Mouse (Mus musculus): ENCODE data around the gene Prdm10.

Prdm10 gene

DNA sequence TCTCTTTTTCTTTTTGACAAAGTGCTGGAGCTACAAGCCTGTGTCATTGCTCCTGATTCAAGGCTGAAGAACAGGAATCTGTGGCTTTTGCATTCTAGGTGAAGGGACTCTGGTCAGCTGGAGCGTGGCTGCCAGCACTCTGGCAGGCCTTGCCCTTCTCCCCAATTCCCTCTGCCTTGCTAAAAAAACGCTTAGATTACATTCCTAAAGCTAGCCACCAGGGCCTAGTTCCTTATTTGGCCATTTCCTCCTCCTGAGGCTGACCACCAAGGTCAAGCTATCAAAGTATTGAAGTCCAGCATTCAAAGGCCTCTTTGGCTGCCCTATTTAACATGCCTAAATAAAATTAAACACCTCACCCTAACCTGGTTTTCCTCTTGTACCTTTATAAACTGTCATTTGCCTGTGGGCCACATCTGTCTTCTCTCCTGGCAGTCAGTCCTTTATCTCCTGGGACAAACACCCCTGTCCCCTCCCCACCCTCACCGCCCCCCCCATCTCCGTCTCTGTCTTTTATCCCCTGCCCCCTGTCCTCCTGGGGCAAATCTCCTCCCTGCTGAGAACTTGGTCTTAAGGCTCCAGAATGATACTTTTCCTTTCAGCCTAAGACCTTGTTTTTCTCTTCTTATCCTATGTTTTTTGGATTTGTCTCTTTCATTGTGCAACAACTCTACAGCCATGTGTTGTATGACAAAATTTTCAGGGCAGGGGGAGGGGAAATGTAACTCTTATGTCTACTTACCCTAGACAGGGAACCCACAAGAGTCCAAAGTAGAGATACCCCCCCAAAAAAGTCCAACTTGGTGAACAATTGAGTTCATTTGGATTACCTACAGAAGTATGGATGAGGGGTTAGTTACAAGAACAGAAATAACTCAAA, 17.9 kb upstream of the Prdm10 start:
- no peak for DNase-seq (ENCODE audit: extremely low spot score, low spot score)

DNA sequence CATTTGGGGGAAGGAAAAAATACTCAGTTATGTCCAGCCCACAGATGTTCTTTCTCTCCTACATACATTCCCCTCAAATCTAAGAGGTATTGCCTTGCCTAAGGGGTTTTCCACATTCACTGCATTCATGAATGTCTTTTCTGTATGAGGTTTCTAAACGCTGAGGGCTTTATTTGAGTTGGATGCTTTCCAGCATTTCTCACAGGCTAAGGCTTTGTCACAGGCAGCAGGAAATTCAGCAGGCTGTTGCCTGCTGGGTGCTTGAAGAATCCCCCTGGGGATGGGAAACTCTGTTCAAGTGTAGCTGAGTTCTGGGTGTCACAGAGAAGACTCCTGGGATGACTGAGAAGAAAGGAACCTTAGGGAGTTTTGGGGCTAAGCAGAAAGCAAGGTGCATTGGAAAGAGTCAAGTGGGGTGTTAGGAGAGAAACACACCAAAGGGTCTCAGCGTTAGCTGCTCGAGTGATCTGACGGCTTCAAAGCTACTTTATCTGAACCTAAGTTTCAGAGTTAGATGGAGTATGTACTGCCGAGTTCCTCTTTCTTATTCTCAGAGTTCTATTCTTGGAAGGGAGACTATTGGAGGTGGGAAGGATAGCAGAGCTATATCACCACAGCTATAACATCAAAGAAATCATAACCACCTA, 14.2 kb upstream of the Prdm10 start:
- no peak for DNase-seq (ENCODE audit: extremely low spot score, low spot score)

DNA sequence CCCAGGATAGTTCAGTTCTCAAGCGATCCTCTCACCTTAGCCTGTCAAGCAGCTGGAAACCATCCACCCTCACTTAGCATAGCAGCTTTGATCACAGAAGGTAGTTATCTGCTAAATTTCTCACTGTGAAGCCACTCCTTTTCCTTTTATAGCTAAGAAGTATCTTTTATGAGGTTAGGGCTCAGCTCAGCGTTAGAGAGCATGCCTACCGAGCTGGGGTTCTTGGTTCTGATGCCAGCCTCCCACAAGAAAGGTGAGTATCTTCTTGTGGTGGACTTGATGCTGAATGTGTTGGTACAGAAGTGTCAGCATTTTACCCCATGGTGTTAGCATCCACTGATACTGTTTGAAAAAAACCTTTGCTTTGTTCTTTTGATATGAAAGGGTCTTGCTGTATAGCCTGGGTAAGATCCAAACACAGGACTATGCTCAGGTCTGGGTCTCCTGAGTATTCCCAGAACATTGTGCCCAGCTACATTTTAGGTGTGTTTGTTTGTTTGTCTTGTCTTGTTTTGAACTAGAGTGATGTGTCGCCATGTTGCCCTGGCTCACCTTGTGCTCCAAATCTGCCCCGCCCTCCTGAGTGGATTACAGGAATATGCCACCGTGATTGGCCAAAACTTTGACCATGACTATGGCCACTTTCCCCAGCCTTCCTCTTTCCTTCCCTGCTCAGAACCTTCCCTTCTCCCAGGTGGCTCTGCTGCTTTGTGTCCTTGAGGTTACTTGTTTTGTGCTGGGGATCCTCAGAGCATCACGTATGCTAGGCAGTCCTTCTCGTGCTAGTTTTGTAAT, 8.9 kb upstream of the Prdm10 start:
- no peak for DNase-seq (ENCODE audit: extremely low spot score, low spot score)

DNA sequence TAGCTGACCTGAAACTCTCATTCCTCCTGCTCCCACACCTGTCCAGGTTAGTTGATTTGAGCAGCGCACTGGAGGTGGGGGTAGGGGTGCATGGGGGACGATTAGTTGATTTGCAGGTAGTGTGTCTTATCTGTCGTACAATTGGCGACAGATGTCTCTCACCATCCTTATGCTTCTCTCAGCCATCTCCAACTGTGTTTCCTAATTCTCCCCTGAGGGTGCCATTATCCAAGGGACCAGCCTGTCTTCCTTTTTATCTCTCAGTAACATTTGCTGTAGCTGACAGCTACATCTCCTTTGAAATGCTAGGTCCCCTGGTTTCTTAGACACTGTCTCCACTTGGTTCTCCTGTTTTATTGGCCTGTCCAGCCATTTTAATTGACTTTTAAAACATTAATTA, 8.2 kb upstream of the Prdm10 start:
- no peak for DNase-seq (ENCODE audit: extremely low spot score, low spot score)

DNA sequence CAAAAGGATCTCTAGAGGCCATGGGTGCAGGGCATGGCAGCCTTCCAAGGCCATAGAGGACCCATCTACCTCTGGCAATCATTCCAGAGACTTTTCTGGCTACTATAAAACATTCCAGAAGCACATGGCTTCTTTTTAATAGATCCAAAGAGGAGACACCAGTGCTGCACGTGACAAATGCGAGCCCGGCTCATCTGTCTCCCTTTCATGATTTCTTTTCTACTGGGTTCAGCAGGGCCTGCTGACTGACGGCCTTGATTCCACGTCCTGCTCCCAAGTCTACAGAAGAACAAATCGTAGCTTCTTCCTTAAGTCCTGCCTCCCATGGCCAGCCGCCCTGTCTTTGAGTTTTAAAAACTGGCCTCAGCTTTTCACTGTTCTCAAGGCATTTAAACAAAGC, 1.7 kb upstream of the Prdm10 start:
- DNase-seq (ENCODE audit: extremely low spot score, low spot score) = no peak

DNA sequence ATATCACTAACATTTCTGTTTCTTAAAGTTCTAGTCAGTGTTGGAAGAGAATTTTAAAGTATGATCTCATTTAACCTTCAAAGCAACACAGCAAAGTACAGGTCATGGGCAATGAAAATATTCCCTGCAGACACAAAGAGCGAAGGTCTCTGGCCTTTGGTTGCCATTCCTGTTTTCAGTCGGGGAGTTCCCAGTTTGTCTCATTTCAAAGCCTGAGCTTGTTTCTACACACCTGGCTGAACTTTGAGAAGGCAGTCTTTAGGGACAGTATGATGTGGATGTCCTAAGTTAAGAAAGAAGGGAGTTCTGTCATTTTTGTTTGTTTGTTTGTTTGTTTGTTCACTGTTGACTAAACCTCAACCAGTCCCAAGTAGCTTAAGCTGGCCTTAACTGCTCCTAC, 1.0 kb upstream of the Prdm10 start:
- no peak for DNase-seq (ENCODE audit: extremely low spot score, low spot score)

DNA sequence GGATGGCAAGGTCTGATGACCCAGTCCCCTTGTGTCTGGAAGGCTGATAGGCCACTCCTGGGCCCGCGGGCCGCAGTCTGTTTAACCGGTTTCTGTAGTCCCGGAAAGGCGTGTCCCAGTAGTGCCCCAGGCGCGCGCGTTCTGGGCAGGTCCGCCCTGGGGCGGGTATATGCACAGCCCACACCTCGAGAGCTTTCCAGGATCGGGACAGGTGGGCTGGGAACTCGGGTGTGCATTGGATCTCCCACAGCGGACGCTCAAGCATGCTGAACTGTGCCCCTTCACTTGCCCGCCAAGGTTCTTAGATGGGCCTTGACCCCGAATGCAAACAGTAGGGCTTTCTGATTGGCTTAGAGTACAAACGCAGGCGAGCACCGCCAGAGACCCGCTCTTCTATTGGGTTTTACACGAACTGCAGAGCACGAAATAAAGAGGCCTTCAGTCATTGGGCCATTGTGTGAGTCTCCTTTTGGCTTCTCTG, 413 bp upstream of the Prdm10 start:
- peak; percentile 86 for DNase-seq (ENCODE audit: extremely low spot score, low spot score)

DNA sequence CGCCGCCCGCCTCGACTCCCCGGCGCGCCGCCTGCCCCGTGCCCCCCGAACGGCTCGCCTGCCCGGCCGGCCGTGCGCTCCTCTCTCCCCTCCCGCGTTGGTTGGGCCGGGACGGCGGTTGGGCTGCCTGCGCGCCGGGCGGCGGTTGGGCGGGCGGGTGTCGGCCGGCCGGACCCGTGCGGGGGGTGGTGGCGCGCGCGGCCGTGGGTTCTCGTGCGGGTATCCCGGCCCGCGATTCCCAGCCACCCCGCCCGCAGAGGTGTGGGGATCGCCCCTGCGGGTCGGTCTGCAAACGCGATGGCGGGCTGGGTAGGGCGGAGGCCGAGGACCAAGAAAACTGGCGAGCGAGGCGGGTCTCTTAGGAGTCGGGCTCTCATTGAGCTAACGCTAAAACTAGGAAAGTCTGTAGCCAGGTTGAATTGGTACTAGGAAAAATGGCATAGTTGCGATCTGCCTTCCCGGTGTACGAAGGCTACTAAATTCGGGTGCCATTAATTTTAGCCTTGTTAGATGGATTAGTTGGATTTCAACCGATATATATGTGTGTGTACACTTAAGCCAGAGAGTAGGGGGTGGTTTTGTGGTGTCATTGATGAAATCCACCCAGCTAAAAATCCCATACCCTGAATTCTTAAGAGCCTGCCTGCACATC, 799 bp downstream of the Prdm10 start:
- peak; percentile 85 for DNase-seq (ENCODE audit: extremely low spot score, low spot score)

DNA sequence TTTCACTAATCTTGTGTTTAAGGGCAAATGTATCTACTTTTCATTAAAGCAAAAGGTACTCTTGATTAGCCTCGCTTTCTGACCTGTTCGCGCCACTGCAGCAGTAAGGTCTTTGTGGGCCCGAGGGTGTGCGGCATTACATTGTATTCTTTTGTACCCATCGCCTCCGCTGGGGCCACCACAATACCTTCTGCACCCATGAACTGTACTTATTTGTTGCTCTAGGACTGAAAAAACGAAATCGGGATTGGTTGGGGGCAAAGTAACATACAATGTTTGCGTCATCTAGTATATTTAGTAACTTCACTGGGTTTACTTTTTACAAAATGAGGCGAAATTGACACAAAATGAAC, 1.3 kb downstream of the Prdm10 start:
- DNase-seq (ENCODE audit: extremely low spot score, low spot score) = peak; percentile 57

DNA sequence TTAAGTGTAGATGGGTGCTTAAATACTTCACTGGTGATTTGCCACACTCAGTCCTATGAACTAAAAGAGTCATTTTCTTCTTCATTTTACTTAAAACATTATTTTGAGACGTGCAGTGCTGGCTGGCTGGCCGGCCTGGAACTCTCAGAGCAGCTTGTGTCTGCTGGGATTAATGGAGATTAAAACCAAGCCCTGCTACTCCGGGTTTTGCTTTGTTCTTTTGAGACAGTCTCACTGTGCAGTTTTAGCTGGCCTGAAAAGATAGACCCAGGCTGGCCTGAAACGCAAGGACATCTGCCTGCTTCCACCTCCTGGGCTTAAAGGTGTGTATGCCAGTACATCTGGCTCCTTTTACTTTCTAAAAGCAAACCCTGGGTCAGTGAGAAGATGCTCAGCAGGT, 2.2 kb downstream of the Prdm10 start:
- DNase-seq (ENCODE audit: extremely low spot score, low spot score) = no peak

DNA sequence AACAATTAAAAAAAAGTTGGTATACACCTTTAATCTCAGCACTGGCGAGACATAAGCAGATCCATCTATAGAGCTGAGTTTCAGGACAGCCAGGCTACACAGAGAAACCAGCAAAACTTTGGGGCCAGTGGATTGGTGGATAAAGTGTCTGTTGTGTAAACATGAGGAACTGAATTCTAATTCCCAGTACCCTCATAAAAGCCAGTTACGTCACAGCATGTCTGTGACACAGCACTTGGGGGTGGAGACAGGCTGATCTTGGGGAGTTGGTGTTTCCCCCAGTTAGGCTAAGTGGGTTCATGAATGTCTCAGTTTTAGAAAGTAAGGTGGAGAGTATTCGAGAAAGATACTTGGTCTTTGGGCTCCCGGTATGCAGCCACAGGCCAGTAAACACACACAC, 2.7 kb downstream of the Prdm10 start:
- no peak for DNase-seq (ENCODE audit: extremely low spot score, low spot score)

DNA sequence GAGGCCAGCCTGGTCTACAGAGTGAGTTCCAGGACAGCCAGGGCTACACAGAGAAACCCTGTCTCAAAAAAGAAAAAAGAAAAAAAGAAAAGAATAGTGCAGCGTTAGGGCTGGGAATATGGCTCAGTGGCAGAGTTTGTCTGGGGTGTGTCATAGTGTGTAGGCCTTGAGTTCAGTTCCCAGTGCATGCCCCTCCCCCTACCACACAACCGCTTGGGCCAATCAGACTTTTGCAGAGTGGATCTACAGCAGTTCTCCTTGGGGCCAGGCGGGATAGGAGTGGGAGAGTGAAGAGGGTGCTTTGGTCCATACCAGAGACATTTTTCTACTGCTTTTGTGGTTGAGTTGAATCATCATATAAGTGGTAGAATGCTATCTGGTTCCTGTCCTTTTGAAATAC, 3.6 kb downstream of the Prdm10 start:
- DNase-seq (ENCODE audit: extremely low spot score, low spot score) = no peak

DNA sequence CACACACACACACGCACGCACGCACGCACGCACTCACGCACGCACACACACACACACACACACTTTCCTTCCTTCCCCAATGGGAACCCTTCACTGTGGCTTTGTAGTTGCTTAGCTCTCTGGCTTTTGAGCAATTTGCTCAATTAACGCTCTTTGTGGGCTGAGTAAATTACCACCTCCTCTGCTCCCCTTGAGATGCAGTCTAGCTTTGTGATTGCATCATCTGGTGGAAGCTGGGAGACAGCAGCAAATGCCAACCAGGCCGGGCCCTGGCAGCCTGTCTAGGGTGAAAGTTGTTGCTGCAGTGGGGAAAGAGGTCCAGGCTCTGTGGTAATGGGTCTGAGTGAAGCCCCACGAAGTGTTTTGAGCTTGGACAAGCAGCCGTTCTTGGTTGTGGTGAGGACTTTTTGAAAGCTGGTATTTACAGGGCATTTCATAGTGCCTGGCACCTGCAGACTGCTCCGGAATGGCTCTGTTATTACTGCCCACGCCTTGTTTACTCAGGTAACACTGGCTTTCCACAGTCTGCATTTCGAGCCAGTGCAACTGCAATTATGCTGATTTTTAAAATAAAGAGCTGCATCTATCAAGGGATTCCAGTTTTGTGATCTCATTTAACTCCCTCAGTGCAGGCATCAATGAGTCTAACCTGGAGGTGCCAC, 10.0 kb downstream of the Prdm10 start:
- DNase-seq (ENCODE audit: extremely low spot score, low spot score) = no peak

DNA sequence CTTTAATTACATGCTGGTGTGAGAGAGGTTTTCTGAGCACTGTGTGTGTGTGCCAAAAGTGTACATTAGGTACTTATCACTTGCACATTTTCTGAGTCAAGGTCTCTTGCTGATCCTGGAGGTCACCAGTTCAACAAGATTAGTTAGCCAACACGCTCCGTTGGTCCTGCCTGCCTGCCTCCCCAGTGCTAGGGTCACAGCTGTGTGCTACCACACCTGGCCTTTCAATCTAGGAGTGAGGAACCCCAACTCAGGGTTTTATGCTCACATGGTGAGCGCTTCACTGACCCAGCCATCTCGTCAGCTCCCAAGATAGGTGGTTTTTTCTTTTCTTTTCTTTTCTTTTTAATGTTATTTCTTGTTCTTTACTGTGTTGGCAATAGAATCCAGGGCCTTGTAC, 11.6 kb downstream of the Prdm10 start:
- DNase-seq (ENCODE audit: extremely low spot score, low spot score) = no peak

DNA sequence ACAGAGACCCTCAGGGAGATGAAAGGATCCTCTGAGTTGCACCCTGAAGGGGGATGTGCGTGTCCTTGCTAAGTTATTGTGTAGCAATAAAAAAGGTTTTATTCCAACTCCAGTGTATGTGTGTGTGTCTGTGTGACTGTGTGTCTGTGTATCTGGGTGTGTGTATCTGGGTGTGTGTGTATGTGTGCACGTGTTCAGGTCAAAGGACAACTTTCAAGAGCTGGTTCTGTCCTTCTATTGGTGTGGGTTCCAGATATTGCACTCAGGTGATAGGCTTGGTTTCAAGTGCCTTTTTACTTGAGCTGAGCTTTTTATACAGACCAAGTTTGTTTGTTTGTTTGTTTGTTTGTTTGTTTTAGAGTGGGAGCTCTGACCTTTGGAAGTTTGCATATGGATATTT, 12.9 kb downstream of the Prdm10 start:
- DNase-seq (ENCODE audit: extremely low spot score, low spot score) = no peak

DNA sequence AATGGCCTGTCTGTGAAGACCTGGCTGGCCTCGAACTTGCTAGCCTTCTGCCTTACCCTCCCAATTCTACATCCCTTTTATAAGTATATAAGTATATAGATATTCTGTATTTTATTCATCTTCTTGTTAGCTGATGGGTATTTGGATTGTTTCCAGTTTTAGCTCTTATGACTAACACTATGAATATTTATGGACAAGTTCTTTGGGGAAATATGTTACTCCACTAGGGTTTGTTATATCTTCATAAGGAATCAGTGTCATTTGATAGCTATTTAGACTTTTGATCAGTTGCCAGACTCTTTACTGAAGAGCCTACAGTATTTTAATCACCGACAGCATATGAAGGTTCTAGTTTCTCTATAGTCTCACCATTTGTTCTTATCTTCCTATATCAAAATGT, 15.0 kb downstream of the Prdm10 start:
- no peak for DNase-seq (ENCODE audit: extremely low spot score, low spot score)

DNA sequence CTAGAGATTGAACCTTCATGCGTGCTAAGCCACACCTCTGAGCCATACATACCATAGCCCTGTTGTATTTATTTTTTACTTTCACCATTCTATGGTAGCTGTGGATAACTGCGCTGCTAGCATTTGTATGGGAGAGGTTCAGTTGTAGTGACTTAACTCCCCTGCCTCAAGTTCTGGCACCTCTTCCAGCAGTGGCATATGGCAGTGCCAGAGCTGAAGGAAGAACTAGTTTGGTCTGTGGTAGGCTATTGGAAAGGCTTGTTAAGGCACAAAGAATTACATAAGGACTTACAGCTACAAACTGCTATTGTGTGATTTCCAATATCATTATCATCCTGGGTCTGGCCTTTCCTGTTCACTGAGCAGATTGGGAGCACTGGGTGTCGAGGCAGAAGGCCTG, 16.0 kb downstream of the Prdm10 start:
- DNase-seq (ENCODE audit: extremely low spot score, low spot score) = no peak

DNA sequence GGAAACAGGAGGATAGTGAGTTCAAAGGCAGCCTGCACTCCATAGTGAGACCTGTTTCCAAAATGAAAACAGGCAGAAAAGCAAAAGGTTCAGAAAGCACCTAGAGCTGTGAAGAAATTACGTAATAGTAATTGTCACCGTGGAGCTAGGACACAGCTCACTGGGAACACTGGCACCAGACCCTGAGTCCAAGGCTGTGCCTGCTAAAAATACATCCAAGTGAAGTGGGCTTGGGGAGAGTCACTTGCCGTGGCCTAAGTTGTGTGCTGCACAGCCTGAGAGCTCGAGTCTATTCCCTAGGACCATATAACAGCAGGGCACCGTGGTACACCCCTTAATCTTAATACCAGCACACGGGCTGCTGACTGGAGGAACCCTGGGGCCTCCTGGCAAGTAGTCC, 18.4 kb downstream of the Prdm10 start:
- DNase-seq (ENCODE audit: extremely low spot score, low spot score) = no peak

DNA sequence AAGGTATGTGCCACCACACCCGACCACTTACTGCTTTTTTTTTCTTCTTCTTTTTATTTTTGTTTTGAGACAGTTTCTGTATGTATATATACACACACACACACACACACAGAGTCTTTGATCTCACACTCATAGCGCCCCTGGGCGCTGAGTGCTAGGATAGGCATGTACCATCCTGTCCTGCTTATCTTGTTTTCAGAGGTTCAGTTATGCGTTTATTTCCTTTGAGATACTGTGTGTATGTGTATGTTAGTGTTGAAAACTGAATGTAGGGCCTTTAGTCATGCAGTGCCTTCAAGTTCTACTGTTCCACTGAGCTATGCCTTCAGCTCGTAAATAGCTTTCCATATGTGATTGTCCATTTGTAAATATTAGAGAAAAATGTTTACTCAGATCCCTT, 20.2 kb downstream of the Prdm10 start:
- no peak for DNase-seq (ENCODE audit: extremely low spot score, low spot score)

DNA sequence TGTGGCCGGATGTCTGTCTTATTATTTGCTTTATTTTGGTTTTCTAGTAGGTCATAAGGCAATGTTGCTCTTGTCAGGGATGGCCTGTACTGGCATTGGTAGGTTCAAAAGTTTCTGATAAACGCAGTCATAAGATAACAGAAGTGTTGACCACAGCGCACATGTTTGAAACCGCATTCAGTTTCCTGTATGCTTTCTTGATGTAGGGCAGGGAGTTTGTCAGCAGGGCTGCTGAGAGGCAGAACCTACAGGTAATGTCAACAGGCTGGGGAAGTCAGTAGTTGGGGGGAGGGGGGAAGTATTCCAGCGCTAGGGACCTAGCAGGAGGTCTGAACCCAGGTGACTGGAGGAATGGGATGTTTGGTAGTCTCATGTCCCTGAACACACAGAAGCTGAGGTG, 20.8 kb downstream of the Prdm10 start:
- DNase-seq (ENCODE audit: extremely low spot score, low spot score) = no peak

All from neural tube, embryonic 10.5 days (tissue).